Mouse (Mus musculus) small intestine, adult 2 months (tissue): ENCODE results near the gene Man1a2.

Source experiments
- CTCF ChIP-seq: fragments of 200-500 bp; IDR thresholded peaks from 2 replicates; pipeline ENCODE4 v1.5.1; 2012; ENCODE audit warnings: low read depth, mild to moderate bottlenecking, control low read depth, inconsistent platforms, low read length, moderate library complexity, mixed read lengths; ENCODE audit not compliant: insufficient replicate concordance, insufficient read length; ENCODE audit errors: extremely low read depth
- POLR2A ChIP-seq: fragments of 200-500 bp; IDR thresholded peaks from 2 replicates; pipeline ENCODE4 v1.6.1; 2012; ENCODE audit warnings: low read depth, mild to moderate bottlenecking, control low read depth, inconsistent platforms, low read length, moderate library complexity

- TF ChIP-seq CTCF: no peak
- TF ChIP-seq POLR2A: no peak
Observed at GRCm38 (mm10) chr3:100554843-100555242, 130.5 kb downstream of the Man1a2 start.
